Mouse (Mus musculus): ENCODE results near the gene Donson. TPM values are rescaled to one million over a fixed set of nuclear protein-coding genes. Genes with fewer than 3 reads are reported as not detected.

The Donson gene
- polyA plus RNA-seq (2012) = 24.0 and 31.3 TPM in 2 replicates

- no peak for TF ChIP-seq GATA1 (IDR thresholded peaks at IDR 0.05; ENCODE audit: low read length)
These were observed at the start of gene Donson for GRCm38 (mm10) chr16:91688619-91689334. Gene Donson (minus strand): TSS chr16:91688770.

GRCm38 (mm10) chr16:91736046-91736816 is 47.7 kb upstream of the Donson start:
- no peak for TF ChIP-seq GATA1 (IDR thresholded peaks at IDR 0.05; ENCODE audit: low read length)

GRCm38 (mm10) chr16:91734771-91735170 is 46.2 kb upstream of the Donson start:
- TF ChIP-seq GATA1 (IDR thresholded peaks at IDR 0.05; ENCODE audit: low read length) = no peak

- TF ChIP-seq GATA1 (IDR thresholded peaks at IDR 0.05; ENCODE audit: low read length) = no peak
These were observed 44.2 kb upstream of the Donson start for GRCm38 (mm10) chr16:91732816-91733215.

GRCm38 (mm10) chr16:91730446-91730845 is 41.9 kb upstream of the Donson start:
- TF ChIP-seq GATA1 (IDR thresholded peaks at IDR 0.05; ENCODE audit: low read length) = no peak

- no peak for TF ChIP-seq GATA1 (IDR thresholded peaks at IDR 0.05; ENCODE audit: low read length)
These were observed 41.4 kb upstream of the Donson start for GRCm38 (mm10) chr16:91729821-91730441.

GRCm38 (mm10) chr16:91729066-91729482 is 40.5 kb upstream of the Donson start, which contains the start of gene Itsn1:
Gene Itsn1 (plus strand): TSS chr16:91729281.
- no peak for TF ChIP-seq GATA1 (IDR thresholded peaks at IDR 0.05; ENCODE audit: low read length)

- TF ChIP-seq GATA1 (IDR thresholded peaks at IDR 0.05; ENCODE audit: low read length) = no peak
These were observed 39.8 kb upstream of the Donson start, which contains the start of gene Cryzl1 for GRCm38 (mm10) chr16:91728123-91729065. Gene Cryzl1 (minus strand): TSS chr16:91728975.

GRCm38 (mm10) chr16:91727433-91727832 is 38.9 kb upstream of the Donson start:
- TF ChIP-seq GATA1 (IDR thresholded peaks at IDR 0.05; ENCODE audit: low read length) = no peak

- no peak for TF ChIP-seq GATA1 (IDR thresholded peaks at IDR 0.05; ENCODE audit: low read length)
These were observed 35.7 kb upstream of the Donson start for GRCm38 (mm10) chr16:91724247-91724646.

GRCm38 (mm10) chr16:91717399-91717798 is 28.8 kb upstream of the Donson start:
- TF ChIP-seq GATA1 (IDR thresholded peaks at IDR 0.05; ENCODE audit: low read length) = no peak

GRCm38 (mm10) chr16:91716927-91717349 is 28.4 kb upstream of the Donson start:
- TF ChIP-seq GATA1 (IDR thresholded peaks at IDR 0.05; ENCODE audit: low read length) = peak; percentile 23

- TF ChIP-seq GATA1 (IDR thresholded peaks at IDR 0.05; ENCODE audit: low read length) = no peak
These were observed 21.7 kb upstream of the Donson start for GRCm38 (mm10) chr16:91710241-91710640.

GRCm38 (mm10) chr16:91704603-91705340 is 16.2 kb upstream of the Donson start:
- no peak for TF ChIP-seq GATA1 (IDR thresholded peaks at IDR 0.05; ENCODE audit: low read length)
